Mouse (Mus musculus): ENCODE data around the gene Tsr2.
A peak's percentile ranks its signal among the peaks of the same experiment; 100 is the strongest.

The Tsr2 gene

GRCm38 (mm10) chrX:151046777-151047430 lies 49.4 kb downstream of the Tsr2 start:
- DNase-seq (ENCODE audit: low spot score in 2 of 2) = peak; percentile 10 to 56

- no peak for DNase-seq (ENCODE audit: low spot score in 2 of 2)
These were observed 50.0 kb downstream of the Tsr2 start for GRCm38 (mm10) chrX:151046321-151046720.

GRCm38 (mm10) chrX:151045850-151046249 lies 50.5 kb downstream of the Tsr2 start, which contains the start of gene Fgd1:
Gene Fgd1 (plus strand): TSS chrX:151046150.
- no peak for DNase-seq (ENCODE audit: low spot score in 2 of 2)

- no peak for DNase-seq (ENCODE audit: low spot score in 2 of 2)
These were observed 55.1 kb downstream of the Tsr2 start for GRCm38 (mm10) chrX:151041223-151041622.
